Mouse (Mus musculus): Measurements from ENCODE around the gene Gmds. TPM values are rescaled to one million over a fixed set of nuclear protein-coding genes. Genes with fewer than 3 reads are reported as not detected.

Gene Gmds
- polyA plus RNA-seq, 1 experiment = 5.5 TPM

DNA sequence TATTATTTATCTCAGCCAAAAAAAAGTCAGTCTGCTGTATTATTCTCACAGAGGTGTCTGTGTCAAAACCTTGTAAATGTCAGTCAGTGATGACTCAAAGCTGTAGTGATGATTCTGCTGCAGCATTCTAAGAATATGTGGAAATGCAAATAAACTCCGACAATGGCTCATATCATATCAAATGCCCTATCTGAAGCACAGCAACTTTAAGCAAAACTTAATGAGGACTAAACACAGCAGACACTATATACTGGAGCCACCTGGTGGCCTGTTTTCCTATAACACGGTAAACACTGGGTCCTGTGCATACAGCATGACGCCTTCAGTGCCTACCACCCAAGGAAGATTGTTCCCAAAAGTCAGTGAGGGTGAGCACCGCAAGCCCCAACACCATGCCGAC lies 41.1 kb downstream of the Gmds start:
- Histone ChIP-seq H3K27ac (replicated peaks; ENCODE audit: low read depth, low read length) (no peak overlapping the region), H3K4me1 (ENCODE audit: control insufficient read depth, insufficient read depth, insufficient read length, low read length) (no peaks in the 10 kb centered on the region), H3K4me3 (ENCODE audit: insufficient read depth, low read depth, low read length) (no peak overlapping the region)

DNA sequence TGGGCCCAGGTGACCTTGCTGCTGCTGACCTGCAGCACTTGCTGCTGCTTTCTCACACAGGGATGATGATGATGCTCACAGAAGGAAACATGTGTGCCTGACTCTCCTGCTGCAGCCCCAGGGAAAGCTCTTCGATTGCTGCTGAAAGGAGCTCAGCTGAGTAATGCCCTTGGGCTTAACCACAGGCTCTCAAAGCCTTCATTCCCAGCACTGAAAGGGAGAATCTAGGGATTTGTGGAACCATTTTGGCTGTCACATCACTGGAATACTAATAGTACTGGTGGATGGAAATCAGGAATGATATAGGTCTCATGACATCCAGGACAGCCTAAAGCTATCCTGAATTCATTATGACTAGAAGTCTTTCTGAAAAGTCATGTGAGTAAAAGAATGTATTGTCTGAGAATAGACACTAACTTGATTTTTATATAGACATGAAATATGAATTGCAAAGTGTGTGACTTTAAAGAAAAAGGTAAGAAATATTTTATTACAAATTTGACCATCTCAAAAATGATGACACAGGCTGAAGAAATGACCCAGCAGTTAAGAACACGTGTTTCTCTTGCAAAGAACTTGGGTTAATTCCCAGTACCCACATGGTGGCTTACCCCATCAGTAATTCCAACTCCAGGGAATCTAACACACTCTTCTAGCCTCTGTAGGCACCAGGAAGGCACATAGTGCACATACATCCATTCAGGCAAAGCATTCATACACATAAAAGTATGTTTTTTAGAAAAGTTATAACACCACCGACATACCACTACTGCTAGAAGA lies 43.9 kb downstream of the Gmds start:
- no peaks in the 10 kb centered on the region for H3K4me1 ChIP-seq (ENCODE audit: control insufficient read depth, insufficient read depth, insufficient read length, low read length)
- H3K27ac ChIP-seq (replicated peaks; ENCODE audit: low read depth, low read length) = no peak overlapping the region
- no peak overlapping the region for H3K4me3 ChIP-seq (ENCODE audit: insufficient read depth, low read depth, low read length)

DNA sequence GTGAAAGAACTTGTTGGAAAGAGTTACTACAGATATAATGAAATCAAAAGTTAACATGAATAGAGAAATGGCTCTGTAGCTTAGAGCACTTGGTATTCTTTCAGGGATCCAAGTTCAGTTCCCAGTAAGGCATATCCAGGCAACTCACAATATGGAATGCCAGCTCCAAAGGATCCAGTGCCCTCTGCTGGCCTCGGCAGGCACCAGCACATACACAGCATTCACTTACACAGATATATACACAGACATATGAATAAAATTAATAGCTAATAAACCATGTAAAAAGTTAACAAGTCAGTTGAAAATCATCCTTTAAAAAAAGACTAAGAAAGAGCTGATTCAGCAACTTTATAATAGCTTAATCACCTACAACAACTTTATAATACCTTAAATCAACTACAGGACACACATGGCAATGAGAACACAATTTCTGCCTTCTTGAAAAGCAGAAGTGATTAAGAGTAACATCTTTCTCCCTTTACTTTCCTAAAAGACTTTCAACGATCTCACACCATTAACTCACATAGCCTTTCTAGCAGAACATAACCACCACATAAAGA lies 65.5 kb downstream of the Gmds start:
- Histone ChIP-seq H3K4me3 (ENCODE audit: insufficient read depth, low read depth, low read length) (no peak overlapping the region), H3K27ac (replicated peaks; ENCODE audit: low read depth, low read length) (no peak overlapping the region), H3K4me1 (ENCODE audit: control insufficient read depth, insufficient read depth, insufficient read length, low read length) (peaks cover 2% of the 10 kb centered on the region; the same call in 1 of the 2 replicates)

DNA sequence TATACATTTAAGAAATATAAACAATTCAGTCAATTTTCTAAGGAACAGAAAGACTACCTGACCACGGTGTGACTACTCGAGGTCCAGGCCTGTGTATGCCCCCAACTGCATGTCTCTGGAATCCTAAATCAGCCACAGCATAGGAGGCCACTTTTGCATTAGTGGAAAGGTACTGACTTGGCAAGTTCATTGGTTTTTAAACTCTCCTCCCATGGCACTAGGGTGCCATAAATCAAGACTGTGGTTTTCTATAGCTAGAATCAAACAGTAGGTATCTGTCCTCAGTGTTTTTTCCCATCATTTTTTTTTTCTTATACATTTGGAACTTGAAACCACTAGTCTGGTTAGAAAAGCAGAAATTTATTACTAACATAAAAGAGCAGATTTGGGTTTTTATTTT lies 68.8 kb downstream of the Gmds start:
- H3K27ac ChIP-seq (replicated peaks; ENCODE audit: low read depth, low read length) = no peak overlapping the region
- H3K4me3 ChIP-seq (ENCODE audit: insufficient read depth, low read depth, low read length) = no peak overlapping the region
- peaks cover 2% of the 10 kb centered on the region; the same call in 1 of the 2 replicates for H3K4me1 ChIP-seq (ENCODE audit: control insufficient read depth, insufficient read depth, insufficient read length, low read length)

DNA sequence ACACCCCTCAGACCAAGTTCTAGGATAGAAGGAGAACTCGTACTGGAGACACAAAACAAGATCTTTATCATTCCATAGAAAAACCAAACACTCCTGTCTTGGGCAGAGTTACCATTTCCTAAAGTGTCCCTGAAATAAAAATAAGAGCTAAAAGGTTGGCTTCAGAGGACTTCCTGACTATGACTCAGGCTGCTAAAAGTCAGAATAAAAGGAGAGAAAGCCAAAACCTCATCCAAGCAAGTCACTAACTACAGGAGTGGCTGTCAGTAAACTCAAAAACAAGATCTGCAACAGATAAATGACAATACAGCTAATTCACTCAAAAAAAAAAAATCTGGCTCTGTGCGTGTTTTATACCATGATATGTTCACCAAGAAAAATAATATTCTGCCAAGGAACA lies 69.3 kb downstream of the Gmds start:
- H3K4me1 ChIP-seq (ENCODE audit: control insufficient read depth, insufficient read depth, insufficient read length, low read length) = peaks cover 2% of the 10 kb centered on the region; the same call in 1 of the 2 replicates
- no peak overlapping the region for H3K4me3 ChIP-seq (ENCODE audit: insufficient read depth, low read depth, low read length)
- 0 out of 2 replicates have a peak overlapping the region, but pooled peaks have one; percentile 6 for H3K27ac ChIP-seq (replicated peaks; ENCODE audit: low read depth, low read length)

DNA sequence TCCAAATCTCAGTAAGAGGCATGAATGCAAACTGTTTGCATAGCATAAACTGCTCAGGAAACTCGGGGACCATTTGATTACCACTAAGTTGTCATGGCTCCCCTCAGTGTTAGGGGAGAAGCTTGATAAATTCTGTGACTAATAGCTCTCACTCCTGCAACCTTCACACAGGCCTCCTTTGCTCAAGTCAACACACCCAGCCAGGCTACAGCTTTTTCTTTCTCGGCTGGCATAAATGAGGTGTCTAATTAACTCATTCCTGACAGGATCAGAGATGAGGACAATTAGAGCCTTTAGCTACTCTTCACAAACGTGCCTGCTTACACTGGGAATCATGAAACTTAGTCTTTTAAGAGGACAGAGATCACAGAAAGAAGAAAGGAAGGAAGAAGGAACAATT lies 70.3 kb downstream of the Gmds start:
- no peak overlapping the region for H3K4me3 ChIP-seq (ENCODE audit: insufficient read depth, low read depth, low read length)
- no peak overlapping the region for H3K27ac ChIP-seq (replicated peaks; ENCODE audit: low read depth, low read length)
- H3K4me1 ChIP-seq (ENCODE audit: control insufficient read depth, insufficient read depth, insufficient read length, low read length) = peaks cover 2% of the 10 kb centered on the region; the same call in 1 of the 2 replicates

DNA sequence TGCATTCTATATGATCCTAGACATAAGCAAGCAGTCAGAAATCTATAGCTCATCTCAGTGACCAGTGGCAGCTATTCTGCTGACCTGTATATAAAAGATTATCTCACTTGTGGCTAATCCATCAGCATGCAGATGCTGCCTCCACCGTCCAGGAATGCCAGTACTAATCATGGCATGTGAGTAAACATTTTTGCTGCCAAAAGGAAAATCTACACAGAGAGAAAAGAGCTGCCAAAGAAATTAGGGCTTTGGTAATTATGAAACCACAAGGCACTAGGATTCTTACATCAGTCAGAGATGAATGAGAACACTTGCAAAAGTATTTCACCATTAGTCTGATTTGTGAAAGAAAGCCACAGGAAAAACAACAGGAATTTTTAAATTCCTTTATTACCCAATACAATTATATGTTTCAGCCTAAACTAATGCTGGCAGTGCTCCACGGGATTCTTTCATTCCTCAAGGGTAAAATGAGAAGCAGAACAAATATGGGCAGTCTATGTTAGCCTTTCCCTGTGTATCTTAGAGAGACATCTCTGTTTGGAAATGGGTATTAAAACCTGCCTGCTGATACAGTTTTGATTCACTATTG lies 71.3 kb downstream of the Gmds start:
- Histone ChIP-seq H3K4me3 (ENCODE audit: insufficient read depth, low read depth, low read length) (no peak overlapping the region), H3K27ac (replicated peaks; ENCODE audit: low read depth, low read length) (no peak overlapping the region), H3K4me1 (ENCODE audit: control insufficient read depth, insufficient read depth, insufficient read length, low read length) (peaks cover 2% of the 10 kb centered on the region; the same call in 1 of the 2 replicates)

DNA sequence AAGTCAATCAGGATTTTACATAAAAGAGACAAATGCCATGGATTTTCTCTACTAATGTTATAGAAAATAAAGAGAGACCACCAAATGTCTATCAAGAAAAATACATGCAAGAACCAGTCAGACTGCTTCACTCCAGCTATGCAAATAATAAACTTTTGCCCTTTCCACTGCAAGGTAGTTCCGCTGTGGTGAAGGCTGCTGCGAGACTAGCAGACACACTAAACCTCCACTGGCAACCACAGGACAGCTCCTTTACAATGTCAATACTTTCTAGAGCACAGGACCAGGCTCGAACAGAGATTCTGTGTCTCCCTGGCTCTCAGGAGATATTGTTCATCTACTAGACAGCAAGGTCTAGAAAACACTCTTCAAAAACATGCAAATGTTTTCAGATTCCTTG lies 71.8 kb downstream of the Gmds start:
- no peak overlapping the region for H3K4me3 ChIP-seq (ENCODE audit: insufficient read depth, low read depth, low read length)
- H3K27ac ChIP-seq (replicated peaks; ENCODE audit: low read depth, low read length) = no peak overlapping the region
- H3K4me1 ChIP-seq (ENCODE audit: control insufficient read depth, insufficient read depth, insufficient read length, low read length) = peaks cover 2% of the 10 kb centered on the region; the same call in 1 of the 2 replicates

DNA sequence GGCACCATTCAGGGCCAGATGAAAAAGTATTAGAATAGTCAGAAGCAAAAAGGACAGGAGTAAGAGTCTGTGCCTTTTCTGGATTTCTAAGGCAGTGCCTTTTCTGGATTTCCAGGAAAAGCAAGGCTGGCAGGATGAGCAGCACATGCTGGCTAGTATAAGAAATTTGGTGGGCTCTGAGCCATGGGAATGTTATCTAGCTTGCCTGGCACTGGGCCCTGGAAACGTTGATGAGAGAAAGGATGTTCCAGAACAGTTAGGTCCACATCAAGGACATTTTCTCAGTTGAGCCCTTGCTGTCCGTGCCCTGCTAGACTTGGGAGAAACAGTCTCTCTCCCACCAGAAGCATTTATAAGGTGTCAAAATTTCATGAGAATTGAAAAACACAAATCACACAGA lies 82.4 kb downstream of the Gmds start:
- Histone ChIP-seq H3K27ac (replicated peaks; ENCODE audit: low read depth, low read length) (no peak overlapping the region), H3K4me3 (ENCODE audit: insufficient read depth, low read depth, low read length) (no peak overlapping the region), H3K4me1 (ENCODE audit: control insufficient read depth, insufficient read depth, insufficient read length, low read length) (peaks cover 4% of the 10 kb centered on the region; the same call in 1 of the 2 replicates)

DNA sequence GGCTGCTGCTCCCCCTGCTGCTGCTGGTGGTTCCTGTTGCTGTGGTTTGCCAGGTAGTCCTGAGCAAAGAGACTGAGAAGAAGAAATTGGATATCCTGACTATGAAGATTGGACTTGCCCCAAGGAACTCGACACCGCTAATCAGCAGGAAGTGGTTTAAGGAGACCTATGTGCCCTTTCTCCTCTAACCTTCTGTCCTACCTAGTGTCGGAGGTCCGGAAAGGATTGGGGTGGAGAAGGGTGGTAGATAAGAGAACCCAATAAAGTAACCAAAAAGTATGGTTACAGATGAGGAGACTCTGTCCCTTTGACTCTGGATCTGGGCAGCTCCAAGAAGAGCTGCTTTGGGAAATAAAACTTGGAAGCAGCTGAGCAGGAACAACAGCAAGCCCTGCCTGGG lies 86.3 kb downstream of the Gmds start:
- Histone ChIP-seq H3K27ac (replicated peaks; ENCODE audit: low read depth, low read length) (no peak overlapping the region), H3K4me1 (ENCODE audit: control insufficient read depth, insufficient read depth, insufficient read length, low read length) (peaks cover 4% of the 10 kb centered on the region; the same call in 1 of the 2 replicates), H3K4me3 (ENCODE audit: insufficient read depth, low read depth, low read length) (no peak overlapping the region)

DNA sequence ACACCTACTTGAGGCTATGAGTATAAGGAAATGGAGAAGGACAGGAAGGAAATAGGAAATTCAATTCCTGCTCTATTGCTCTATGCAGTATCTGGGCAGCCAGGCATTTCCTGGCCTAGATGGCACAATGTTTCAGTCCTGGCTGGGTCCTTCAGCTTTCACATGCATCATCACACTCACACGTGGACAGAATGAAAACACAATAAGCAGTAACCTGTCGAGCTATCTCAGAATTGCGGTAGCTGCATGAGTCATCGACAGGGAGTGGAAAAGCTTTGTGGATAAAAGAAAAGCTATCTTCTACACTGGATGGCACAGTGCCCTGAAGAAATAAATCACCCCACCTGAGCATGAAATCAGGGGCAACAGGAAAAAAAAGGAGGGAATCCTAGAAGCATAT lies 96.3 kb downstream of the Gmds start:
- no peak overlapping the region for H3K4me3 ChIP-seq (ENCODE audit: insufficient read depth, low read depth, low read length)
- H3K27ac ChIP-seq (replicated peaks; ENCODE audit: low read depth, low read length) = no peak overlapping the region
- no peaks in the 10 kb centered on the region; the same call in none of the 2 replicates for H3K4me1 ChIP-seq (ENCODE audit: control insufficient read depth, insufficient read depth, insufficient read length, low read length)

DNA sequence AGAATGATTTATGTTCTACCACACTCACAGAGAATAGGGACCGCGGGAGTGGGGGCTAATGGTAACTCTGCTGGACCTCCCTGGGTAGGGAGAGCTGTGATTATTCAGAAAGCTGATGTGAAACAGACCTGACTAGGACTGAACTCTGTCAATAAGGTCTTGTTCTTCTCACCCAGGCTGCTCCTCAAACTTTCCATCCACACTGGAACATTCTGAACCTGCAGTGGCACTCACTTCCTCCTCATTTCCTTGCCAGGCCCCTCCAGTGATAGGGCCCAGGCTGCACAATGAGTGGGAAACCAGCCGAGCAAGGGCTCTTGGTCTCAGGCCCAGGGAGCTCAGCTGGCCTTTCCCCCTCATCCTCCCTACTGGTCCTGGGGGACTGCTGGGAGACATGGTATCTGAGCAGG lies 102.3 kb downstream of the Gmds start:
- Histone ChIP-seq H3K27ac (replicated peaks; ENCODE audit: low read depth, low read length) (no peak overlapping the region), H3K4me3 (ENCODE audit: insufficient read depth, low read depth, low read length) (no peak overlapping the region), H3K4me1 (ENCODE audit: control insufficient read depth, insufficient read depth, insufficient read length, low read length) (peaks cover 8% of the 10 kb centered on the region)

DNA sequence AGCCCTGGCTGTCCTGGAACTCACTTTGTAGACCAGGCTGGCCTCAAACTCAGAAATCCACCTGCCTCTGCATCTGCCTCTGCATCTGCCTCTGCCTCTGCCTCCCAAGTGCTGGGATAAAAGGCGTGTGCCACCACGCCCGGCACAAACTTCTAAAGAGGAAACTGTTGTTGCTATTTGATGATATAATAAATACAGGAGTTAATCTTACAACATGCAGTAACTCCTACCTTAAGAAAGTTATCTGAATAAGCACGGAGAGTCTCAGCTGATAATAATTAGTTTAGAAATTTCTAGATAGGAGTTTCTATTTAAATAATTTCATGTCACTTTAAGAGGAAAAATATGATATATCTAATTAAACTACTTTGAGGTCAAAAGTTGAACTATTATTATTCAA lies 103.5 kb downstream of the Gmds start:
- H3K4me3 ChIP-seq (ENCODE audit: insufficient read depth, low read depth, low read length) = no peak overlapping the region
- H3K4me1 ChIP-seq (ENCODE audit: control insufficient read depth, insufficient read depth, insufficient read length, low read length) = peaks cover 8% of the 10 kb centered on the region
- no peak overlapping the region for H3K27ac ChIP-seq (replicated peaks; ENCODE audit: low read depth, low read length)

DNA sequence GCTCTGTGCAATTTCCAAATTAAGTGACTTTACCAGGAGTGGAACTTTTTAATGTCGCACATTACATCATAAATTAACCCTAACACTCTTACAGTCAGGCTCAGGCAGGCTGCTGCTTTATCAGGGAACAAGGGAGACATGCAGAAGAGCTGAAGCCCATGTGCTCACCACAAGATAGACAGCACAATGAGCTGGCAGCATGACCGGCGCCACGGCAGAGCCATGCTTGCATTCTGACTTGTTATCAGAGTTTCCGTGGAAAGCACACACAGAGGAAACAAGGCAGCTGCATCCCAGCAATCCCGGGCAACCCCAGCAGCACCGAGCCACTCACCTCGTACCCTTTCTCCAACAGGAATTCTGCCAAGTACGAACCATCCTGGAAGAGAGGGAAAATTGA lies 104.5 kb downstream of the Gmds start:
- Histone ChIP-seq H3K27ac (replicated peaks; ENCODE audit: low read depth, low read length) (no peak overlapping the region), H3K4me3 (ENCODE audit: insufficient read depth, low read depth, low read length) (no peak overlapping the region), H3K4me1 (ENCODE audit: control insufficient read depth, insufficient read depth, insufficient read length, low read length) (peaks cover 8% of the 10 kb centered on the region)

DNA sequence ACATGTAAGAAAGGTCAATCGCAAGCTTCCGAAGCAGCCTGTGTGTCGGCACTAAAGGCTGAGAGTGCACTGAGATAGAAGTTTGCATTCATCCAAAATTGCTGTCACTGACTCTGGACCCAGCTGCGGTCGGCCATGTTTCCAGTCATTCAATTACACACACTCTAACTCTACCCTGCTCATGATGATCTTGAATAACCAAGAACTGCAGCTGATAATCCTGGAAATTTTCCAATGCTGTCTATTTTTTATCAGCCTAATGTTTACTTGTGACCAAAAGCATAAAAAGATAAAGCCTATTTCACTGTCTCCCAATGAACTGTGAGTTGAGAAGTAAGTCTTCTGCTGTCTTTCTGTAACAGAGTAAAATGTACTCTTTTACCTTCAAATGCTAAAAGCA lies 106.1 kb downstream of the Gmds start:
- H3K27ac ChIP-seq (replicated peaks; ENCODE audit: low read depth, low read length) = no peak overlapping the region

DNA sequence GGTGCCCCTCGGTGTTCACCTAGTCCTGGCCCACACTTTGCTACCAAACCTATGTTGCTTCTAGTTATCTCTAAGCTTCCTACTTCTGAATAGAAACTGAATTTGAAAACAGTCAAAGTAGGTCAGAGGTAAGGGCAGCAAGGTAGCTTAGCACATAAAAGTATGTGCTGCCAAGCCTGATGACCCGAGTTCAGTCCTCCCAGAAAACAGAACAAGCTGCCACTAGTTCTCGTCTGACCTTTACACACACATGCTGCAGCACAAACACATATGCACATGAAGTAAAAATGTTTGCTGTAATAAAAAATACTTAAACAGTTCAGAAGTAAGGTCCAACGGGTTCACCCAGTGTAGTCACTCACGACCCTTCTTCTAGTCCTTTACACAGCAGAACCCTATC lies 106.6 kb downstream of the Gmds start:
- Histone ChIP-seq H3K4me1 (ENCODE audit: control insufficient read depth, insufficient read depth, insufficient read length, low read length) (peaks cover 8% of the 10 kb centered on the region), H3K4me3 (ENCODE audit: insufficient read depth, low read depth, low read length) (no peak overlapping the region), H3K27ac (replicated peaks; ENCODE audit: low read depth, low read length) (no peak overlapping the region)

More for the DNA sequence above, 106.1 kb downstream of the Gmds start:
- Histone ChIP-seq H3K4me3 (ENCODE audit: insufficient read depth, low read depth, low read length) (no peak overlapping the region), H3K4me1 (ENCODE audit: control insufficient read depth, insufficient read depth, insufficient read length, low read length) (peaks cover 8% of the 10 kb centered on the region)
